Mouse (Mus musculus): ENCODE results near the gene Ripor3. TPM values are rescaled to one million over a fixed set of nuclear protein-coding genes. Genes with fewer than 3 reads are reported as not detected.

Ripor3 gene
- polyA plus RNA-seq, 1 experiment: 2.4 TPM

DNA sequence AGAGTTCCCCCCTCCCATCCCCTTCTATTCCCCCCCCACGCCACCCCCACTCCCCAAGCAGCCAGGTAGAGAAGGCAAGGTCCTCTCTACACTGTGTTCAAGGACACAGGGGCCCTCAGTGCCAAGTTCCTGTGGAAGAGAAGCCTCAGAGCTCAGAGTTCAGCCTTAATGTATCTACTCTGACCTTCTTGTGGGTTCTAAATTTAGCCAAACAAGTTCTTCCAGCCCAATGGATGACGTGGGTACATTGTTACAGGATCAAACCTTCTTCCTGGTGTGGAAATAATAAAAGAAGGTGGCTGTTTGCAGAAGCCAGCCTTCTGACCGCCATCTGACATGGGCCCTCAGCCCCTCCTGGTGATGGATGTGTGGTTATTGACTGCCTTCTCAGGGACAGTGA lies 16.0 kb upstream of the Ripor3 start:
- no peak for TF ChIP-seq EP300 (IDR thresholded peaks at IDR 0.05; ENCODE audit: insufficient read depth, low read depth, low read length)
- TF ChIP-seq CTCF (IDR thresholded peaks at IDR 0.05; ENCODE audit: low read depth, low read length): no peak
- no peak for TF ChIP-seq POLR2A (IDR thresholded peaks at IDR 0.05; ENCODE audit: insufficient read depth, low read length)
- Histone ChIP-seq H3K4me3 (ENCODE audit: low read depth, low read length) (no peak overlapping the region), H3K27me3 (ENCODE audit: control insufficient read depth, insufficient read depth, low read length, poor library complexity, severe bottlenecking) (no peaks in the 10 kb centered on the region), H3K4me1 (ENCODE audit: control insufficient read depth, insufficient read depth, low read length) (no peaks in the 10 kb centered on the region), H3K36me3 (ENCODE audit: control insufficient read depth, insufficient read depth, low read length, poor library complexity, severe bottlenecking) (no peaks in the 10 kb centered on the region), H3K27ac (ENCODE audit: insufficient read depth, low read length) (no peak overlapping the region), H3K9ac (ENCODE audit: low read depth, poor library complexity, severe bottlenecking) (no peak overlapping the region), H3K9me3 (replicated peaks; ENCODE audit: control insufficient read depth, insufficient read depth, low read length, poor library complexity, severe bottlenecking) (no peaks in the 10 kb centered on the region; the same call in 1 of the 2 replicates)

DNA sequence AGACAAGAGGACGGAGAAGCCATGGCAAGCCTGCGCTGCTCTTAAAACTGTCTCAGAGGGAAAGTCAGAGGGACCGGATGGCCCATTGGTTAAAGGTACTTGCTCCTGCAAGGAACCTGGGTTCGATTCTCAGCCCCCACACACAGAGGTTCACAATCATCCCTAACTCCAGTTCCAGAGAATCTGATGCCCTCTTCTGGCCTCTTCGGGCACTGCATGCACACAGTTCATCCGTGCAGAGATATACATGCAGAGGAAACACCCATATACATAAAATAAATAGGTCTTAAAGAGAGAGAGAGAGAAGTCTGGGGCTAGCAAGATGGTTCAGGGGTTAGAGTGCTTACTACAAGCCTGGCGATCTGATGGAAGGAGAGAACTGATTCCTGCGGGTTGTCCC lies 15.5 kb upstream of the Ripor3 start:
- Histone ChIP-seq H3K9me3 (replicated peaks; ENCODE audit: control insufficient read depth, insufficient read depth, low read length, poor library complexity, severe bottlenecking) (no peaks in the 10 kb centered on the region; the same call in 1 of the 2 replicates), H3K27ac (ENCODE audit: insufficient read depth, low read length) (no peak overlapping the region), H3K4me1 (ENCODE audit: control insufficient read depth, insufficient read depth, low read length) (no peaks in the 10 kb centered on the region), H3K27me3 (ENCODE audit: control insufficient read depth, insufficient read depth, low read length, poor library complexity, severe bottlenecking) (no peaks in the 10 kb centered on the region), H3K9ac (ENCODE audit: low read depth, poor library complexity, severe bottlenecking) (no peak overlapping the region), H3K36me3 (ENCODE audit: control insufficient read depth, insufficient read depth, low read length, poor library complexity, severe bottlenecking) (no peaks in the 10 kb centered on the region), H3K4me3 (ENCODE audit: low read depth, low read length) (no peak overlapping the region)
- peak; percentile 59 for TF ChIP-seq CTCF (IDR thresholded peaks at IDR 0.05; ENCODE audit: low read depth, low read length)
- TF ChIP-seq EP300 (IDR thresholded peaks at IDR 0.05; ENCODE audit: insufficient read depth, low read depth, low read length): no peak

DNA sequence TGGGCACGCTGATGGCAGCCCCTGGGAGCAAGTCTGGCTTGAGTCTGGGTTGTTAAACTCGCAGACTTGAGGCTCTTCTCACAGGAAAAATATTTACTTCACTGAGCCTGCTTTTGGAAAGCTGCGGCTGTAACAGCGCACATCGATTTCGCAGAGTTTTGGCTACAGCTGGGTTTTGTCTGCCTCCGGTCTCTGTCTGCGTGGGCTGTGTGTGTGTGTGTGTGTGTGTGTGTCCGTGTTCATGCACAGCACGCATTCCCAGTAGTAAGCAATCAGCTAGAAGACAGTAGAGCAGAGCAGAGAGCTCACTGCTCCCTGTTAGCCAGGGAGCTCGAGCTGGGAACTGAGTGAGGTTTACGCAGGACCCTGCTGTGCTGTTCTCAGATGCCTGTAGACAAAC lies 14.8 kb upstream of the Ripor3 start:
- TF ChIP-seq EP300 (IDR thresholded peaks at IDR 0.05; ENCODE audit: insufficient read depth, low read depth, low read length) (no peak), POLR2A (IDR thresholded peaks at IDR 0.05; ENCODE audit: insufficient read depth, low read length) (no peak), CTCF (IDR thresholded peaks at IDR 0.05; ENCODE audit: low read depth, low read length) (no peak)
- Histone ChIP-seq H3K9me3 (replicated peaks; ENCODE audit: control insufficient read depth, insufficient read depth, low read length, poor library complexity, severe bottlenecking) (no peaks in the 10 kb centered on the region; the same call in 1 of the 2 replicates), H3K27ac (ENCODE audit: insufficient read depth, low read length) (no peak overlapping the region), H3K4me3 (ENCODE audit: low read depth, low read length) (no peak overlapping the region), H3K27me3 (ENCODE audit: control insufficient read depth, insufficient read depth, low read length, poor library complexity, severe bottlenecking) (no peaks in the 10 kb centered on the region), H3K36me3 (ENCODE audit: control insufficient read depth, insufficient read depth, low read length, poor library complexity, severe bottlenecking) (no peaks in the 10 kb centered on the region), H3K9ac (ENCODE audit: low read depth, poor library complexity, severe bottlenecking) (no peak overlapping the region), H3K4me1 (ENCODE audit: control insufficient read depth, insufficient read depth, low read length) (no peaks in the 10 kb centered on the region)

DNA sequence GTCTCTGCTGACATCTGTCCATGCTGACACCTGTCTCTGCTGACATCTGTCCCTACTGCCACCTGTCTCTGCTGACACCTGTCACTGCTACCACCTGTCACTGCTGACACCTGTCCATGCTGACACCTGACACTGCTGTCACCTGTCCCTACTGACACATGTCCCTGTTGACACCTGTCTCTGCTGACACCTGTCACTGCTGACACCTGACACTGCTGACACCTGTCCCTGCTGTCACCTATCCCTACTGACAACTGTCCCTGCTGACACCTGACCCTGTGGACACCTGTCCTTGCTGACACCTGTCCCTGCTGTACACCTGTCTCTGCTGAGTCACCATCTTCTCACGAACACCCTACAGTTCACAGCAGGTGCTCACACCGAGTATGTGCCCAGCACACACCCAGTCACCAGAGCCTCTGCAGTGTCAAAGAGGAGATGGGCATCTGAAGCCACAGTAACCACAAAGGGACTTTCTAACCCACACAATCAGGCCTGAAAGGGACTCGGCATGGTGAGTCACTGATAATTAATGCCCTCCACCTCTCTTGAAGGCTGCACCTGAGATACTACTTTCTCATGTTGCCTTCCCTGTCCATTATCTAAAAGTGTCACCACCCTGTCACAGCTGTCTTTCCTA lies 13.5 kb upstream of the Ripor3 start:
- H3K9me3 ChIP-seq (replicated peaks; ENCODE audit: control insufficient read depth, insufficient read depth, low read length, poor library complexity, severe bottlenecking): no peaks in the 10 kb centered on the region; the same call in 1 of the 2 replicates

DNA sequence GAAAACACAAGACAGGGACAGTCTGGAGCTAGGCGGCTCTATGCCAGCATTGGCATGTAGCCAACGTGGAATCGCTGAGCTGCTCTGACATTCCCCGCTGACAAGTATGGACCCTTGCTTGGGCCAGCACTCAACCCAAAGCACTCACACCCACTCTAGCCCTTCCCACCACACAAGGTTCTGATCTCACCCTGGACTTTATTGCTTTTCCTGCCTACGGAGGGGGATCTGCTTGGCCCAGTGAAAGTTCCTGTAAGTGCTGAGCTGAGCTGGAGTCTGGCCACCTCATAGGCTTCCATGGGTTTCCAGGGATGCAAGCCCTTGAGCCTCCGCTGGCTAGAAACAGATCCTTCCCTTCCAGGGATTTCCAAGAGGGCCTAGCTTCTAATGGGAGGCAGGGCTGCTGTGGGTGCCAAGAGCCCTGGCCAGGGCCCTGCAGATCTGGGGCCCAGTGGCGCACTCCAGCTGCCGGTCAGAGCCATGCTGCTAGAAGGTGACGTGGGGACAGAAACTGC lies 8.8 kb upstream of the Ripor3 start:
- TF ChIP-seq EP300 (IDR thresholded peaks at IDR 0.05; ENCODE audit: insufficient read depth, low read depth, low read length) (no peak), CTCF (IDR thresholded peaks at IDR 0.05; ENCODE audit: low read depth, low read length) (no peak), POLR2A (IDR thresholded peaks at IDR 0.05; ENCODE audit: insufficient read depth, low read length) (no peak)
- no peaks in the 10 kb centered on the region for H3K36me3 ChIP-seq (ENCODE audit: control insufficient read depth, insufficient read depth, low read length, poor library complexity, severe bottlenecking)
- no peak overlapping the region for H3K27ac ChIP-seq (ENCODE audit: insufficient read depth, low read length)

More for the DNA sequence above, 13.5 kb upstream of the Ripor3 start:
- TF ChIP-seq POLR2A (IDR thresholded peaks at IDR 0.05; ENCODE audit: insufficient read depth, low read length) (no peak), CTCF (IDR thresholded peaks at IDR 0.05; ENCODE audit: low read depth, low read length) (no peak), EP300 (IDR thresholded peaks at IDR 0.05; ENCODE audit: insufficient read depth, low read depth, low read length) (no peak)
- Histone ChIP-seq H3K9ac (ENCODE audit: low read depth, poor library complexity, severe bottlenecking) (no peak overlapping the region), H3K27me3 (ENCODE audit: control insufficient read depth, insufficient read depth, low read length, poor library complexity, severe bottlenecking) (no peaks in the 10 kb centered on the region), H3K27ac (ENCODE audit: insufficient read depth, low read length) (no peak overlapping the region), H3K36me3 (ENCODE audit: control insufficient read depth, insufficient read depth, low read length, poor library complexity, severe bottlenecking) (no peaks in the 10 kb centered on the region), H3K4me3 (ENCODE audit: low read depth, low read length) (no peak overlapping the region), H3K4me1 (ENCODE audit: control insufficient read depth, insufficient read depth, low read length) (no peaks in the 10 kb centered on the region)

DNA sequence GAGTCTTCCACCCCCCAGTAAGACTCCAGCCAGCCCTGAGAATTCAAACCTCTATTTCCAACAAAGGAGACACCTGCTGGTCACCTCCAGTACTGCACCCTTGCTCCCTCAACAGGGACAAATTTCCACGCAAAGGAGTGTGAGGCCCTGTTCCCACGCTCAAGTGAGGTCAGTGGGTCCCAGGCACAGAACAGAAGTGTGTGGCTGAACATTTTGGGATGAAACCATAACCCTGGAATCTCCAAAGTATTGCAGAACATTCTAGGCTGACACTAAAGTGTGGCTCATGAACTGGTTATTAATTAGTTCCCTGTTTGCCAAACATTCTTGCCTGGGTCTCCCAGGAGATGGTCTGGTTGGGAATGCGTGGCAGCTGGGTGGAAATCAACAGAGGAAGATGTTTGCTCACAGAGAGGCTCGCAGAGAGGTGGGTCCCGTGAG lies 6.6 kb upstream of the Ripor3 start:
- Histone ChIP-seq H3K9me3 (replicated peaks; ENCODE audit: control insufficient read depth, insufficient read depth, low read length, poor library complexity, severe bottlenecking) (no peaks in the 10 kb centered on the region), H3K27ac (ENCODE audit: insufficient read depth, low read length) (no peak overlapping the region), H3K27me3 (ENCODE audit: control insufficient read depth, insufficient read depth, low read length, poor library complexity, severe bottlenecking) (no peaks in the 10 kb centered on the region), H3K9ac (ENCODE audit: low read depth, poor library complexity, severe bottlenecking) (no peak overlapping the region), H3K36me3 (ENCODE audit: control insufficient read depth, insufficient read depth, low read length, poor library complexity, severe bottlenecking) (no peaks in the 10 kb centered on the region), H3K4me3 (ENCODE audit: low read depth, low read length) (no peak overlapping the region), H3K4me1 (ENCODE audit: control insufficient read depth, insufficient read depth, low read length) (no peaks in the 10 kb centered on the region)
- TF ChIP-seq EP300 (IDR thresholded peaks at IDR 0.05; ENCODE audit: insufficient read depth, low read depth, low read length) (no peak), CTCF (IDR thresholded peaks at IDR 0.05; ENCODE audit: low read depth, low read length) (peak; percentile 65), POLR2A (IDR thresholded peaks at IDR 0.05; ENCODE audit: insufficient read depth, low read length) (no peak)

More for the DNA sequence above, 8.8 kb upstream of the Ripor3 start:
- no peaks in the 10 kb centered on the region for H3K9me3 ChIP-seq (replicated peaks; ENCODE audit: control insufficient read depth, insufficient read depth, low read length, poor library complexity, severe bottlenecking)
- H3K4me3 ChIP-seq (ENCODE audit: low read depth, low read length): no peak overlapping the region
- no peaks in the 10 kb centered on the region for H3K27me3 ChIP-seq (ENCODE audit: control insufficient read depth, insufficient read depth, low read length, poor library complexity, severe bottlenecking)
- no peaks in the 10 kb centered on the region for H3K4me1 ChIP-seq (ENCODE audit: control insufficient read depth, insufficient read depth, low read length)
- no peak overlapping the region for H3K9ac ChIP-seq (ENCODE audit: low read depth, poor library complexity, severe bottlenecking)
